Mouse (Mus musculus) hindbrain, embryonic 11.5 days (tissue): ENCODE measurements around the gene Lmtk3. TPM values are rescaled to one million over a fixed set of nuclear protein-coding genes. Genes with fewer than 3 reads are reported as not detected.

Experiments
- ATAC-seq: fragments of 200-750 bp; cut with Nextera tagmentation; 2 replicates; pipeline ENCODE4 v1.8.0; 2017; ENCODE audit warnings: mild to moderate bottlenecking, moderate TSS enrichment, moderate library complexity; ENCODE audit not compliant: low FRiP score
- DNase-seq: peaks from one replicate; pipeline ENCODE4 v3.0.0-alpha.2; 2015; ENCODE audit warnings: low spot score
- H3K27ac ChIP-seq: fragments of 300-500 bp; sonication (generic); 2 replicates; pipeline ENCODE4 v1.5.1; 2014; ENCODE audit warnings: mild to moderate bottlenecking, low read depth, low read length
- H3K27me3 ChIP-seq: fragments of 300-500 bp; sonication (generic); 2 replicates; pipeline ENCODE4 v1.6.1; 2014; ENCODE audit warnings: mild to moderate bottlenecking, low read length, moderate library complexity, mixed read lengths; ENCODE audit not compliant: control insufficient read depth, insufficient read depth
- H3K36me3 ChIP-seq: fragments of 300-500 bp; sonication (generic); 2 replicates; pipeline ENCODE4 v1.6.1; 2014; ENCODE audit warnings: mild to moderate bottlenecking, low read length, moderate library complexity, mixed read lengths; ENCODE audit not compliant: control insufficient read depth, insufficient read depth
- H3K4me1 ChIP-seq: fragments of 300-500 bp; sonication (generic); replicated peaks from 2 replicates; pipeline ENCODE4 v1.6.1; 2014; ENCODE audit warnings: low read length, mixed read lengths; ENCODE audit not compliant: control insufficient read depth, insufficient read depth
- H3K4me2 ChIP-seq: fragments of 300-500 bp; sonication (generic); replicated peaks from 2 replicates; pipeline ENCODE4 v1.6.1; 2014; ENCODE audit warnings: mild to moderate bottlenecking, low read depth, low read length
- H3K4me3 ChIP-seq: fragments of 300-500 bp; sonication (generic); 2 replicates; pipeline ENCODE4 v1.5.1; 2014; ENCODE audit warnings: low read depth, low read length
- H3K9ac ChIP-seq: fragments of 300-500 bp; sonication (generic); 2 replicates; pipeline ENCODE4 v1.6.1; 2014; ENCODE audit warnings: low read depth, low read length
- H3K9me3 ChIP-seq: fragments of 300-500 bp; sonication (generic); 2 replicates; pipeline ENCODE4 v1.6.1; 2016; ENCODE audit warnings: low read length; ENCODE audit not compliant: control insufficient read depth
- WGBS: fragments of 180-500 bp; shearing (Covaris S2); extraction: QIAGEN DNeasy Blood & Tissue Kit; methylation state at CpG from one replicate; pipeline ENCODE4 v1.1.7; 2014; 5-methylcytosine and 5-hydroxymethylcytosine counted together
- polyA plus RNA-seq: library from polyadenylated mRNA; unstranded; fragments of >200 nt; fragmentation: Nextera tagmentation; extraction: Ambion mirVana; gene quantifications from 2 replicates; pipeline ENCODE4 v1.2.1, GENCODE M21; 2014

Lmtk3 gene
- polyA plus RNA-seq, 1 experiment from 2014 or later, result 9.1 TPM

GRCm38 (mm10) chr7:45786661-45787413, 3.3 kb downstream of the Lmtk3 start:
- WGBS, result 5% methylated on average over 17 of the region's 17 CpGs
- peaks cover 11% of the 10 kb centered on the region for H3K36me3 ChIP-seq
- no peaks in the 10 kb centered on the region for H3K27me3 ChIP-seq
- peak; percentile 59 for DNase-seq
- peak overlapping the region; percentile 86; the same call in 1 of the 2 replicates for H3K9ac ChIP-seq
- peaks cover 6% of the 10 kb centered on the region; the same call in 1 of the 2 replicates for H3K4me1 ChIP-seq
- peak overlapping the region; percentile 79 for H3K4me2 ChIP-seq
- H3K9me3 ChIP-seq, result no peaks in the 10 kb centered on the region
- H3K4me3 ChIP-seq, result peak overlapping the region; percentile 77
- peak overlapping the region; percentile 39; the same call in 1 of the 2 replicates for H3K27ac ChIP-seq
- peak; percentile 26 for ATAC-seq

- WGBS, result 85% methylated on average over 22 of the region's 22 CpGs
- Histone ChIP-seq H3K4me2 (no peak overlapping the region; the same call in 1 of the 2 replicates), H3K4me3 (no peak overlapping the region; the same call in 1 of the 2 replicates), H3K27me3 (no peaks in the 10 kb centered on the region), H3K36me3 (peaks cover 11% of the 10 kb centered on the region), H3K27ac (no peak overlapping the region), H3K9ac (no peak overlapping the region), H3K9me3 (no peaks in the 10 kb centered on the region), H3K4me1 (peaks cover 6% of the 10 kb centered on the region; the same call in 1 of the 2 replicates)
- DNase-seq (no peak), ATAC-seq (no peak)
Measured at GRCm38 (mm10) chr7:45787642-45788041, 4.1 kb downstream of the Lmtk3 start.

- 89% methylated on average over 6 of the region's 6 CpGs for WGBS
- H3K36me3 ChIP-seq, result peaks cover 13% of the 10 kb centered on the region
- H3K9me3 ChIP-seq, result no peaks in the 10 kb centered on the region
- no peak overlapping the region for H3K9ac ChIP-seq
- H3K4me2 ChIP-seq, result no peak overlapping the region
- 0 out of 2 replicates have a peak, but pooled peaks cover 3% of the 10 kb centered on the region for H3K4me1 ChIP-seq
- no peak overlapping the region for H3K27ac ChIP-seq
- DNase-seq (no peak), ATAC-seq (no peak)
- H3K4me3 ChIP-seq, result no peak overlapping the region
- peaks cover 2% of the 10 kb centered on the region for H3K27me3 ChIP-seq
Measured at GRCm38 (mm10) chr7:45790721-45791120, 7.2 kb downstream of the Lmtk3 start.

GRCm38 (mm10) chr7:45791756-45792490, 8.4 kb downstream of the Lmtk3 start:
- Histone ChIP-seq H3K27me3 (peaks cover 6% of the 10 kb centered on the region), H3K9me3 (no peaks in the 10 kb centered on the region), H3K36me3 (peaks cover 16% of the 10 kb centered on the region), H3K9ac (no peak overlapping the region), H3K4me3 (no peak overlapping the region), H3K4me2 (no peak overlapping the region), H3K27ac (no peak overlapping the region), H3K4me1 (no peaks in the 10 kb centered on the region)
- ATAC-seq (no peak), DNase-seq (no peak)
- 73% methylated on average over 17 of the region's 17 CpGs for WGBS

- no peak overlapping the region for H3K4me2 ChIP-seq
- 83% methylated on average over 20 of the region's 24 CpGs for WGBS
- DNase-seq (no peak), ATAC-seq (no peak)
- no peak overlapping the region for H3K4me3 ChIP-seq
- peaks cover 4% of the 10 kb centered on the region for H3K4me1 ChIP-seq
- no peaks in the 10 kb centered on the region for H3K9me3 ChIP-seq
- H3K9ac ChIP-seq, result no peak overlapping the region
- peaks cover 16% of the 10 kb centered on the region for H3K36me3 ChIP-seq
- peaks cover 19% of the 10 kb centered on the region for H3K27me3 ChIP-seq
- H3K27ac ChIP-seq, result no peak overlapping the region
Measured at GRCm38 (mm10) chr7:45793240-45793639, 9.7 kb downstream of the Lmtk3 start.

GRCm38 (mm10) chr7:45793969-45794585, 10.5 kb downstream of the Lmtk3 start:
- DNase-seq, result no peak
- no peak overlapping the region for H3K27ac ChIP-seq
- H3K4me1 ChIP-seq, result peaks cover 9% of the 10 kb centered on the region
- H3K9me3 ChIP-seq, result no peaks in the 10 kb centered on the region
- no peak overlapping the region for H3K9ac ChIP-seq
- H3K4me3 ChIP-seq, result no peak overlapping the region
- H3K36me3 ChIP-seq, result peaks cover 16% of the 10 kb centered on the region
- H3K27me3 ChIP-seq, result peaks cover 25% of the 10 kb centered on the region
- 92% methylated on average over 28 of the region's 44 CpGs for WGBS
- H3K4me2 ChIP-seq, result no peak overlapping the region
- ATAC-seq, result no peak

- Histone ChIP-seq H3K9me3 (no peaks in the 10 kb centered on the region), H3K4me1 (peaks cover 9% of the 10 kb centered on the region), H3K27ac (no peak overlapping the region), H3K36me3 (peaks cover 7% of the 10 kb centered on the region; the same call in 1 of the 2 replicates), H3K4me2 (no peak overlapping the region), H3K27me3 (peaks cover 27% of the 10 kb centered on the region), H3K4me3 (no peak overlapping the region), H3K9ac (no peak overlapping the region)
- DNase-seq (no peak), ATAC-seq (no peak)
- 93% methylated on average over 24 of the region's 29 CpGs for WGBS
Measured at GRCm38 (mm10) chr7:45794971-45795370, 11.4 kb downstream of the Lmtk3 start.

- peaks cover 9% of the 10 kb centered on the region for H3K4me1 ChIP-seq
- H3K4me3 ChIP-seq, result no peak overlapping the region
- H3K27me3 ChIP-seq, result peaks cover 29% of the 10 kb centered on the region
- no peak overlapping the region for H3K9ac ChIP-seq
- ATAC-seq, result no peak
- no peak for DNase-seq
- no peak overlapping the region for H3K27ac ChIP-seq
- 0 out of 2 replicates have a peak, but pooled peaks cover 5% of the 10 kb centered on the region for H3K36me3 ChIP-seq
- H3K9me3 ChIP-seq, result no peaks in the 10 kb centered on the region
- H3K4me2 ChIP-seq, result 0 out of 2 replicates have a peak overlapping the region, but pooled peaks have one; percentile 63
- WGBS, result 40% methylated on average over 6 of the region's 6 CpGs
Measured at GRCm38 (mm10) chr7:45796950-45797349, 13.4 kb downstream of the Lmtk3 start.
